Mouse (Mus musculus) C2C12 (cell line): ENCODE results near the gene Gsc.

Experiments
- CTCF ChIP-seq: IDR thresholded peaks from one replicate; pipeline ENCODE4 v1.5.1; 2011; ENCODE audit not compliant: control insufficient read depth, insufficient read depth, insufficient read length
- MAX ChIP-seq: IDR thresholded peaks from one replicate; pipeline ENCODE4 v1.6.1; 2011; ENCODE audit warnings: mild to moderate bottlenecking, control low read depth
- MYOD1 ChIP-seq: IDR thresholded peaks from one replicate; pipeline ENCODE4 v1.6.1; 2011; ENCODE audit warnings: low read depth; ENCODE audit not compliant: control insufficient read depth, insufficient read length

DNA sequence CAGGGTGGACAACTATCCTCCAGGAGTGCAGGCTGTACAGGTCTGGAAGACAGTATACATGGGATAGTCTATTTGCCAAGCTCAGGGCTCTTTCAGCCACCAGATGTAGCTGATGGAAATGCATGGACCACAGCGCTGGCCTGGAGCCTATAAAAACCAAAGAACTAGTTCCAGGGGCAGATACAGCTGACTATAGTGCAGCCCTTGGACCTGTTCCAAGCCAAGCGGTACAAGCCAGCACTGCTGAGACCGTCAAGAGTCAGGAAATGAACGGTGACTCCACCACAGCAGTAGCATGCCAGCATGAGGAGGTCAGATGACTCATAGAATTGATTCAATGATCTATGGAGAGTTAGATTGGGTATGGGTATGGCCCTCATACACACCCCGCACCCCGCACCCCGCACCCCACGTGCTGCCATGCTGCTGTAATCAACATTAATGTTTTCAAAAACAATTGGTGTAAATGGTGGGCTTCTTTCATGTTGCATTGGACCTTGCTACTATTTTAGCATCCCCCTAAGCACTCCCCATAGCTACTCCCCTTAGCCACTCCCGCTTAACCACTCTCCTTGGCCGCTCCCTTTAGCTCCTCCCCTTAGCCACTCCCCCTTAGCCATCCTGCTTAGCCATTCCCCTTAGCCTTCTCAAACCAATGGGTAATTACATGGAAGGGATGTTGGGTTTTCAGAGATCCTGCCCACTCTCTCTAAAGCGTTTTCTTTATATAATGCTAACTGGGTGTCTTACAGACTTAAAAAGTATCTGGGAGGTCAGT is 50.3 kb downstream of the Gsc start:
- TF ChIP-seq MAX = no peak
- no peak for TF ChIP-seq CTCF
- TF ChIP-seq MYOD1 = no peak
